Mouse (Mus musculus): ENCODE data around the gene Ttc13.

The Ttc13 gene

GRCm38 (mm10) chr8:124653568-124654475, 68.0 kb downstream of the Ttc13 start:
- DNase-seq (ENCODE audit: low spot score), result no peak

DNA sequence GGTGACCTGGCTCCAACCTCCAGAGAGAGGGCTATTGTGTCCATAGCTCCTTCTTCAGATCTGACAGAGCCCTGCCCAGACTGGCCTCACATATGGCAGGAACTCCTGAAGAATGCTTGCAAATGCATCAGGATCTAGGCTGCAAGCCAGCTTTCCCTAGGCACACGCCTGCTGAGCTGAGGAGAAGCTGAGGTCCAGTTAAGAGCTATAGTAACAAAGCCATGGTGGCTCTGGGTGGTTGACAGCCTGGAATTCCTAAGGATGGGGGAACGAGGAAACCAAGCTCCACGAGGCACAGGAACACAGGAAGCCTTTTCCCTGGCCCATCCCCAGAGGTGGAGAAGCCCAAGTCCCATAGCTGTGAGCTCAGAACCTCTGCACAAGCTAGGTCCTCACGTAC, 69.2 kb downstream of the Ttc13 start:
- DNase-seq (ENCODE audit: low spot score), result no peak

GRCm38 (mm10) chr8:124651776-124652175, 70.0 kb downstream of the Ttc13 start:
- no peak for DNase-seq (ENCODE audit: low spot score)

GRCm38 (mm10) chr8:124648311-124648710, 73.5 kb downstream of the Ttc13 start:
- no peak for DNase-seq (ENCODE audit: low spot score)

DNA sequence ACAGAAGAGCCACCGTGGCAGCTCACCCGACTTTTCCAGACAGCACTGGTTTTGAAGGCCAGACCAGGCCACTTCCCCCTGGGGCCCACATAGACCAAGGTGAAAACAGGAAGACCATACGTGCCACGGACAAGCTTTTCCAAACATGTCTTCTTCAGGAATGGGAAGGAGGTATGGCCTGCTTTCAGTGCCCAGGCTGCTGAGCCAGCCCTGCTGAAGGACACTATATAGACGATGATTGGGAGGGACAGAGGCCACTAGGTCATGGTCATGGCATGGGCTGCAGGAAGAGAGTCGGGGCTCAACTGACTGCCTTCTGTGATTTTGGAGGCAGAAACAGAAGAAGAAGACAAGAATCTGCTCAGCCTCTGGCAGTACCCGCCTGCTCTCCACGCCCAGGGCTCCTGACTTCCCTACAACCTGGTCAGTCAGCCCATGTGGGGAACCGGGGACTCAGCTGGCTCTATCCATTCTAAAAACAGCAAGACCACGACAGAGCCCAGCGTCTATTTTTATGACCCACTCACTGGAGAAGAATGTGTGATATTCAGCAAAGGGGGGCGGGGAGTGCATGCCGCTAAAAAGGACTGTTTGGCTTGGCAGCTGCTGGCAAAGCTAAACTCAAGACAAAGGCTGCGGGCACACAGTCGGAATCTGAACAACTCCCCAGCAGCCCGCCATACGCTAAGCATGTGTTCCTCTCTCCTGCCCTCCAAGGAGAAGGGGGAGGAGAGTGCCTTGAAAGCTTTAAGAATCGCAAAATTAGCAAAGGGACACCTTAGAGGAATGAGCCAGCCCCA, 78.0 kb downstream of the Ttc13 start:
- no peak for DNase-seq (ENCODE audit: low spot score)

DNA sequence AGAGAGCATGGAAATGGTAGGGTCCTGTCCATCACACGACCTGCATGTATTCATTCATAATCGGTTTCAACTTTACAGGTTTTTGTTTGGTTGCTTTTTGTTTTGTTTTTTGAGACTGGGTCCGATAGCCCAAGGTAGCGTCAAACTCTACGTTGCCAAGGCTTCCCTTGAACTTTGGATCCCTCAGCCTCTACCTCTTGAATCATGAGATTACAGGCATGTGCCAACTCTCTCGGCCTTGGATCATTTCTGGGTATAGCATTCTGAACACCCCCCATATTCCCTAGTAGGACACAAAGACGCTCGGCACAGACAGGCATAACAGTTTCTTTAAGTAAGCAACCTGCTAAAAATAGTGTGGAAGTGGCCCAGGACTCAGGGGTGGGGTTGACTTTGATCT, 80.2 kb downstream of the Ttc13 start:
- DNase-seq (ENCODE audit: low spot score), result no peak

- no peak for DNase-seq (ENCODE audit: low spot score)
Observed at GRCm38 (mm10) chr8:124635247-124635502, 86.6 kb downstream of the Ttc13 start.

DNA sequence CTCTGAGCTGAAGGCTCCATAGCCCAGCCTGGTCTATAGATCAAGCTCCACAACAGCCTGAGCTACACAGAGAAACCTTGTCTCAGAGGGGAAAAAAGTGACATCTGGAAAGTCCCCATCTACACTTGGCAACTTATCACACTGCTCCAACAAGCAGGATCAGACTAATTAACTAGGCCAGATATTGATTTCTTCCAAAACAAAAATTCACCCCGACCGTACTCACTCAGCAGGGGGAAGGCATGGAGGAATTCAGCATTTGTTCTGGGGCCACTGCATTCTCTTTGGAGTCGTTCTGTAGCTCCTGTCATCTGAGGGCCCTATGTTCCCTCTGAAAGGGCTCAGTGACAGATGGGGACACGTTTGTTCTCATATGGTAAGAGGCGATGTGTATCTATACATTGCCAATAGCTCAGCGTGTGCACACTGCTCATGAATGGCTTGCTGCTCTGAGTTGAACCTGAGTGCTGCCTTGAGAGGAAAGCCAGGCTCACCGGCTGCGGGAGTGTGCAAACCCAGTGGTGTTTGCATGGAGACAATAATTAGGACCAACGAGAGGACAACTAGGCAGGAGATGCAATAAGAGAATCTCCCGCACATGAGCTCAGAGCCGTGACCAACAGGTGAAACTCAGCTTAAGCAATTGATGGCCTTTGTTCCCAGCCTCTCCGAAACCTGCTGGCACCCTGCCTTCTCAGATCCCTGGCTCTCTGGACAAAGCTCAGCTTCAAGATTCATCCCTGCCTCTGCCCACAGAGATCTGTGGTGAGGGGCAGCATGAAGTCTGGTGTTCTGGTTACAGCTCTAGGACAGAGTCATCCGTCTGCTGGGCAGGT, 87.2 kb downstream of the Ttc13 start:
- DNase-seq (ENCODE audit: low spot score), result no peak

- peak; percentile 56 for DNase-seq (ENCODE audit: low spot score)
Observed at GRCm38 (mm10) chr8:124633001-124633703, 88.6 kb downstream of the Ttc13 start.

DNA sequence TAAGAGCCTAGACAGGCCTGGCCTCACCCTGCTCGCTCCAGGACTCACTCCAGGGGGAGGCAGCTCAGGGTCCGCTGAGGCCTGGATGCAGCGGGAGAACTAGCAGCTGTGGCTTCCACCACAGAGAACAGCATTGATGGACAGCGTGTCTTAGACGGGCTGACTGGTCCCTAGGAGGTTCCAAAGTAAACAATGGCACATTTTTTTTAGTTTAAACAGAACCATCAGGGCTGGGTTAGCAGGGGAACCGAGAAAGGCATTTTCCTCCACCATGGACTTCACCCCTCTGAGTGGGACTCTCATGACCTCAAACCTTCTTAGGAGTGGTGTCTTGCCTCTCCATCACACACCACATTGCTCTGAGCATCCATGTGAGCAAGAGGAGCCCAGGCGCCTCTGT, 89.8 kb downstream of the Ttc13 start:
- DNase-seq (ENCODE audit: low spot score), result no peak

GRCm38 (mm10) chr8:124630891-124631290, 90.9 kb downstream of the Ttc13 start:
- DNase-seq (ENCODE audit: low spot score), result no peak

DNA sequence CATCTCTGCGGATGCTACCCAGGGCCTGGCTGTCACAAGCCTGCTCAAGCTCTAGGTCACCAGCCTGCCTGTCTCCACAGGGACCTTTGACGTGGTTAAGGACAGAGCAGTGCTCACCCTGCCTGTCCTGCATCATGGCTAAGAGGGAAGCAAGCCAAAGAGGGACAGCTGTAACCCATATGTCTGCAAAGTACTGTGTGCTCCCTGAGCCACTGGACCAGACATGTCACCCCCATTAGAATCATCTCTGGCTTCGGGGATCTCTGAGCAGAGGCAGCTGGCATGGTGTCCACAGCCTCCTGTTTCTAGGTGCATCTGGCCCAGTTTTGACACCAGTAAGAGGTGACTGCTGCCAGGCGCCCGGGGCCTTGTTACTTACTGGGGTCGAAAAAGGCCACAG, 91.3 kb downstream of the Ttc13 start:
- no peak for DNase-seq (ENCODE audit: low spot score)

DNA sequence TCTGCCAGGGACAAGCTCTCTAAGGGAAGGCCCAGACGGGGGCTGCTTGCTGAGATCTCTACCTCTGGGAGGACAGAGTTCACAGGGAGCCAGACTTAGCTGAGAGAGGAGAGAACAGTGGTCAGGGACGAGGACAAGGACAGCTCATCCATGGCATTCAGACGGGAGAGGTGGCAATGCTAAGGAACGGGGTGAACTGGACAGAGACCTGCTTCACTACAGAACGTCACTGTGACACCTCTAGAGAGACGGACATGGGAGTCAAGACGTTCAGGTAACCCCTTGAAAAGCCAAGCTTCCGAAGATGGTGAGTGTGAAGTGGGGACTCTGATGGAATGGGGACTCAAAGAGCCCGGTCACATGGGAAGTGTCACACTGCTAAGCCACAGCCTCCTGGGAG, 95.5 kb downstream of the Ttc13 start:
- DNase-seq (ENCODE audit: low spot score), result no peak
